Mouse (Mus musculus): ENCODE results near the gene Prkcz. TPM values are rescaled to one million over a fixed set of nuclear protein-coding genes. Genes with fewer than 3 reads are reported as not detected.
"Not testable (repeated sequence)": the region's sequence is repeated elsewhere in the genome, so short reads cannot be mapped to it uniquely, and the experiment has no call there.

The Prkcz gene
- polyA plus RNA-seq, 1 experiment from 2014 or later, result 6.8 TPM

- Histone ChIP-seq H3K4me3 (ENCODE audit: low read depth, low read length) (no peak overlapping the region), H3K9me3 (replicated peaks; ENCODE audit: control insufficient read depth, low read length) (no peaks in the 10 kb centered on the region), H3K27ac (ENCODE audit: low read depth, low read length) (no peak overlapping the region), H3K4me2 (no peak overlapping the region), H3K36me3 (ENCODE audit: control insufficient read depth, insufficient read depth, low read length) (no peaks in the 10 kb centered on the region), H3K4me1 (ENCODE audit: control insufficient read depth, insufficient read depth, low read length) (no peaks in the 10 kb centered on the region), H3K27me3 (ENCODE audit: control insufficient read depth, insufficient read depth, low read length) (no peaks in the 10 kb centered on the region), H3K9ac (ENCODE audit: low read depth, low read length) (no peak overlapping the region)
- no peak for ATAC-seq (replicated peaks; ENCODE audit: insufficient number of reproducible peaks, low FRiP score, low TSS enrichment)
- 66% methylated on average over 7 of the region's 7 CpGs for WGBS (ENCODE audit: insufficient replicate concordance)
Measured at GRCm38 (mm10) chr4:155332253-155332652, 28.9 kb downstream of the Prkcz start.

GRCm38 (mm10) chr4:155328385-155328784 lies 32.8 kb downstream of the Prkcz start:
- not testable (repeated sequence) for H3K9me3 ChIP-seq (replicated peaks; ENCODE audit: control insufficient read depth, low read length); H3K9ac ChIP-seq (ENCODE audit: low read depth, low read length); ATAC-seq (replicated peaks; ENCODE audit: insufficient number of reproducible peaks, low FRiP score, low TSS enrichment); H3K27me3 ChIP-seq (ENCODE audit: control insufficient read depth, insufficient read depth, low read length); H3K4me3 ChIP-seq (ENCODE audit: low read depth, low read length); H3K4me2 ChIP-seq; H3K27ac ChIP-seq (ENCODE audit: low read depth, low read length); H3K36me3 ChIP-seq (ENCODE audit: control insufficient read depth, insufficient read depth, low read length); H3K4me1 ChIP-seq (ENCODE audit: control insufficient read depth, insufficient read depth, low read length)
- WGBS (ENCODE audit: insufficient replicate concordance), result 80% methylated on average over 11 of the region's 11 CpGs

GRCm38 (mm10) chr4:155325773-155326172 lies 35.4 kb downstream of the Prkcz start:
- Histone ChIP-seq H3K9ac (ENCODE audit: low read depth, low read length) (no peak overlapping the region), H3K27ac (ENCODE audit: low read depth, low read length) (no peak overlapping the region), H3K9me3 (replicated peaks; ENCODE audit: control insufficient read depth, low read length) (no peaks in the 10 kb centered on the region), H3K4me3 (ENCODE audit: low read depth, low read length) (no peak overlapping the region), H3K4me2 (no peak overlapping the region), H3K27me3 (ENCODE audit: control insufficient read depth, insufficient read depth, low read length) (no peaks in the 10 kb centered on the region), H3K4me1 (ENCODE audit: control insufficient read depth, insufficient read depth, low read length) (no peaks in the 10 kb centered on the region; the same call in 1 of the 2 replicates), H3K36me3 (ENCODE audit: control insufficient read depth, insufficient read depth, low read length) (no peaks in the 10 kb centered on the region)
- WGBS (ENCODE audit: insufficient replicate concordance), result 32% methylated on average over 5 of the region's 5 CpGs
- no peak for ATAC-seq (replicated peaks; ENCODE audit: insufficient number of reproducible peaks, low FRiP score, low TSS enrichment)

- Histone ChIP-seq H3K4me2 (no peak overlapping the region), H3K27me3 (ENCODE audit: control insufficient read depth, insufficient read depth, low read length) (no peaks in the 10 kb centered on the region), H3K9me3 (replicated peaks; ENCODE audit: control insufficient read depth, low read length) (no peaks in the 10 kb centered on the region), H3K9ac (ENCODE audit: low read depth, low read length) (no peak overlapping the region), H3K4me3 (ENCODE audit: low read depth, low read length) (no peak overlapping the region), H3K4me1 (ENCODE audit: control insufficient read depth, insufficient read depth, low read length) (no peaks in the 10 kb centered on the region; the same call in 1 of the 2 replicates), H3K27ac (ENCODE audit: low read depth, low read length) (no peak overlapping the region), H3K36me3 (ENCODE audit: control insufficient read depth, insufficient read depth, low read length) (no peaks in the 10 kb centered on the region)
- ATAC-seq (replicated peaks; ENCODE audit: insufficient number of reproducible peaks, low FRiP score, low TSS enrichment), result no peak
- WGBS (ENCODE audit: insufficient replicate concordance), result 51% methylated on average over 8 of the region's 8 CpGs
Measured at GRCm38 (mm10) chr4:155324511-155324910, 36.6 kb downstream of the Prkcz start.

GRCm38 (mm10) chr4:155323081-155323795 lies 37.9 kb downstream of the Prkcz start:
- no peaks in the 10 kb centered on the region for H3K9me3 ChIP-seq (replicated peaks; ENCODE audit: control insufficient read depth, low read length)
- no peak overlapping the region for H3K4me3 ChIP-seq (ENCODE audit: low read depth, low read length)
- ATAC-seq (replicated peaks; ENCODE audit: insufficient number of reproducible peaks, low FRiP score, low TSS enrichment), result no peak
- H3K36me3 ChIP-seq (ENCODE audit: control insufficient read depth, insufficient read depth, low read length), result no peaks in the 10 kb centered on the region
- H3K27me3 ChIP-seq (ENCODE audit: control insufficient read depth, insufficient read depth, low read length), result no peaks in the 10 kb centered on the region
- no peak overlapping the region for H3K27ac ChIP-seq (ENCODE audit: low read depth, low read length)
- 67% methylated on average over 3 of the region's 3 CpGs for WGBS (ENCODE audit: insufficient replicate concordance)
- H3K4me1 ChIP-seq (ENCODE audit: control insufficient read depth, insufficient read depth, low read length), result no peaks in the 10 kb centered on the region; the same call in 1 of the 2 replicates
- no peak overlapping the region for H3K4me2 ChIP-seq
- no peak overlapping the region for H3K9ac ChIP-seq (ENCODE audit: low read depth, low read length)

- Histone ChIP-seq H3K4me1 (ENCODE audit: control insufficient read depth, insufficient read depth, low read length) (no peaks in the 10 kb centered on the region), H3K27me3 (ENCODE audit: control insufficient read depth, insufficient read depth, low read length) (no peaks in the 10 kb centered on the region), H3K36me3 (ENCODE audit: control insufficient read depth, insufficient read depth, low read length) (no peaks in the 10 kb centered on the region), H3K9me3 (replicated peaks; ENCODE audit: control insufficient read depth, low read length) (no peaks in the 10 kb centered on the region), H3K27ac (ENCODE audit: low read depth, low read length) (no peak overlapping the region), H3K9ac (ENCODE audit: low read depth, low read length) (no peak overlapping the region), H3K4me3 (ENCODE audit: low read depth, low read length) (no peak overlapping the region), H3K4me2 (no peak overlapping the region)
- WGBS (ENCODE audit: insufficient replicate concordance), result 55% methylated on average over 15 of the region's 15 CpGs
- ATAC-seq (replicated peaks; ENCODE audit: insufficient number of reproducible peaks, low FRiP score, low TSS enrichment), result no peak
Measured at GRCm38 (mm10) chr4:155320281-155321244, 40.6 kb downstream of the Prkcz start.

GRCm38 (mm10) chr4:155318266-155318665 lies 42.9 kb downstream of the Prkcz start:
- Histone ChIP-seq H3K36me3 (ENCODE audit: control insufficient read depth, insufficient read depth, low read length) (no peaks in the 10 kb centered on the region), H3K9ac (ENCODE audit: low read depth, low read length) (no peak overlapping the region), H3K4me2 (no peak overlapping the region), H3K9me3 (replicated peaks; ENCODE audit: control insufficient read depth, low read length) (no peaks in the 10 kb centered on the region), H3K27me3 (ENCODE audit: control insufficient read depth, insufficient read depth, low read length) (no peaks in the 10 kb centered on the region), H3K27ac (ENCODE audit: low read depth, low read length) (no peak overlapping the region), H3K4me3 (ENCODE audit: low read depth, low read length) (no peak overlapping the region), H3K4me1 (ENCODE audit: control insufficient read depth, insufficient read depth, low read length) (no peaks in the 10 kb centered on the region)
- ATAC-seq (replicated peaks; ENCODE audit: insufficient number of reproducible peaks, low FRiP score, low TSS enrichment), result no peak
- WGBS (ENCODE audit: insufficient replicate concordance), result 20% methylated on average over 2 of the region's 2 CpGs

GRCm38 (mm10) chr4:155315031-155315430 lies 46.1 kb downstream of the Prkcz start:
- WGBS (ENCODE audit: insufficient replicate concordance), result 82% methylated on average over 3 of the region's 3 CpGs
- no peak overlapping the region for H3K4me3 ChIP-seq (ENCODE audit: low read depth, low read length)
- ATAC-seq (replicated peaks; ENCODE audit: insufficient number of reproducible peaks, low FRiP score, low TSS enrichment), result no peak
- no peak overlapping the region for H3K27ac ChIP-seq (ENCODE audit: low read depth, low read length)
- no peaks in the 10 kb centered on the region for H3K9me3 ChIP-seq (replicated peaks; ENCODE audit: control insufficient read depth, low read length)
- H3K36me3 ChIP-seq (ENCODE audit: control insufficient read depth, insufficient read depth, low read length), result no peaks in the 10 kb centered on the region
- no peak overlapping the region for H3K9ac ChIP-seq (ENCODE audit: low read depth, low read length)
- no peaks in the 10 kb centered on the region for H3K27me3 ChIP-seq (ENCODE audit: control insufficient read depth, insufficient read depth, low read length)
- H3K4me1 ChIP-seq (ENCODE audit: control insufficient read depth, insufficient read depth, low read length), result no peaks in the 10 kb centered on the region
- H3K4me2 ChIP-seq, result no peak overlapping the region

Measured in heart, embryonic 11.5 days (tissue).